Mouse (Mus musculus): ENCODE measurements around the gene Gm11492.

The Gm11492 gene

DNA sequence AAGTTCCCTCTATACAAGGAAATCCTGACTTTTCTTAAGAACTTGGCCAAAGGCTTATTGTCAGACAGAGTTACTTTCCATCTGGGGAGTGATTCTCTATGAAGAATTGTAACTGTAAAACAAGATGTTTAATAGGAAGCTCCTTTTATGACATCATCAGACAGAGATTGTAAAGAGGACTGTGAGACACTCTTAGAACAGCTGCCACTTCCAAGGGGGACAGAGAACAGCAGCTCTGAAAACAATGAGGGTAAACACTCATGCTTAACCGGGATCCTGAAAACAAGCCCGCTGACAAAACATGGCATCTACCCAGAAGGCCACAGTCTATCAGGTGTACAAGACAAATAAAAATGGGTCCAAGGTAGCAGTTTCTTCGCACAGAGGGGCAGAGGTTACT is at the start of gene Gm11492:
Gm11492 (plus strand) TSS at position 153 of the 400 bp plus-strand sequence.
- no peak for DNase-seq

GRCm38 (mm10) chr11:87519260-87519659 is 47.2 kb upstream of the Gm11492 start:
- peak; percentile 10 for DNase-seq

DNA sequence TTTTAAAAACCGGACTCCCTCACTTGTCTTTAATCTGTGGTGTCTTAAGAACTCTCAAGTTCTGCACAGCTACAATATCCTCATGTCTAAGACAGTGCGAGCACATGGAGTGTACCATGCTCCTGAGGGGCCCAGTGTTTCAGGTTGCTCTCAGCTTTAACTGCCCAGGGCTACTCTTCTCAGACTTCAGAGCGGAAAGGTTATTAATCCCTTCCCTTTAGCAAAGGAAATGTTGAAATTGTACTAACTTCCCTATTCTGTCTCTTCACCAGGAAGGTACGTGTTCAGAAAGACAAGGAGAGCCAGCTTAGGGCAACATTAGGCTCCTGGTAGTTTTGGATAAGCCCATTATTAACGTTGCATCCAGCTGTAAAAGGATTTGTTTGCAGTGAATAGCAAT is 43.0 kb upstream of the Gm11492 start:
- no peak for DNase-seq

DNA sequence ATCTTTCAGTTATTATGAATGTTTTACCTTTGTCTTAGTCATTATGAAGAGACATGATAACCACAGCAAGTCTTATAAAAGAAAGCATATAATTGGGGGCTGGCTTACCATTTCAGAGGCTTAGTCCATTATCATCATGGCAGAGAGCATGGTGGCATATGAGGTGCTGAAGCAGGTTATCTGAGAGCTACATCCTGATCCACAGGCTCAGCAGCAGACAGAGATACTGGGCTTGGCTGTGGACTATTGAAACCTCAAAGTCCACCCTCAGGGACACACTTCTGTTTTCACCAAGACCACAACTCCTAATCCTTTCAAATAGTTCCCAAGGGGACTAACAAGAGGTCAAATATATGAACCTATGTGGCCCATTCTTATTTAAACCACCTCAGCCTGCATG is 42.5 kb upstream of the Gm11492 start:
- no peak for DNase-seq

- DNase-seq: no peak
Observed at GRCm38 (mm10) chr11:87524780-87525179, 41.7 kb upstream of the Gm11492 start.

DNA sequence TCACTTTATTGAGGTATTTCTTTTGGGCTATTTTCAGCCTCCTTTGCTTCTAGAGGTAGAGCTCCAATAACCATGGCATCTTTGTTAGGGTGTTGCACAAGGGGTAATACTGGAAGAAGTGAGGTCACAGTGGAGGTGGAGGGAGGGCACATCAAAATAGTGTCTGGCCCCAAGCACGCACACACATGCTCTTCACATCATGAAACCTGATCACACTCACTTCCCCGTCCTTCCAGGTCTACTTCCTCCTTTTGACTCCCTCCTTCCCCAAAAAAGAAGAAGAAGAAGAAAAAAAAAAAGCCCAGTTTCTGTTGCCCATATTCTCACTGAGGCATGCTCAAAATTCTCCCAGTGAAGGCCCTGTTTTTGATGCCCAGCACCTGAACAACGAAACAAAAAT is 39.1 kb upstream of the Gm11492 start:
- no peak for DNase-seq

- no peak for DNase-seq
Observed at GRCm38 (mm10) chr11:87527990-87528389, 38.5 kb upstream of the Gm11492 start.

- no peak for DNase-seq
Observed at GRCm38 (mm10) chr11:87531695-87532094, 34.8 kb upstream of the Gm11492 start.

- no peak for DNase-seq
Observed at GRCm38 (mm10) chr11:87542285-87542684, 24.2 kb upstream of the Gm11492 start.

DNA sequence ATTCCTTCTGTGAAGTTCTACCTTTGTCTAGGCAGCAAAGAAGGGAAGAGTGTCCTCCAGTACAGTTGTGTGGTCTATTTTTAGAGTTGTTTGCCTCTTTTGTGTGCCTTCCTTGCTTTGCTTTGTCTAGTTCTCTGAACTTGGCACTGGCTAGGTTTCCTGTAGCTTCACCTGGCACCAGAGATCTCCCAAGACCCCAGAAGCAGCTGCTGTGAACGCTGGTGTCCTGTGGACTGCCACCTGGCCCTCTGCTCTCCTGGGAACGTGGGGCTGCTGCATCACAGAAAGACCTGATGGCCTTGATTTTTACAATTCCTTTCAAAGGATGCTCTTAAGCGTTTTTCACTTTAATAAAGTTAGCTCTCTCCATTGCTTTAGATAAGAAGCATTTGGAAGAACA is 23.5 kb upstream of the Gm11492 start:
- DNase-seq: no peak

DNA sequence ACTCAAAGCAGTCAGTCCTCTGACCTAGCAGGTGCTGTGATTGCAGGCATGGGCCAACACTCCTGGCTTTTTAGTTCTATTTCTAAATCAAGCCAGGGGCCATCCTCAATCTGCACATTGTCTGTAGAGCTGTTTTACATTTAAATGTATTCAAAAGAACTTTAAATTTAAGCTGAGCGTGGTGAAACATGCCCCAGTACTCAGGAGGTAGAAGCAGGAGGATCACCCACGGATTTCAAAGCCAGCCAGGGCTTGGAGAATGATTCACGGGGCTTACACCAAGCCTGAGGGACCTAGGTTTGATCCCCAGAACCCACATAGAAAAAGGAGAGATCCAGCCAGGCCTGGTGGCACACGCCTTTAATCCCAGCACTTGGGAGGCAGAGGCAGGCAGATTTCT is 13.1 kb upstream of the Gm11492 start:
- DNase-seq: no peak

- no peak for DNase-seq
Observed at GRCm38 (mm10) chr11:87554386-87554785, 12.1 kb upstream of the Gm11492 start.

GRCm38 (mm10) chr11:87555106-87555703 is 11.2 kb upstream of the Gm11492 start:
- no peak for DNase-seq

DNA sequence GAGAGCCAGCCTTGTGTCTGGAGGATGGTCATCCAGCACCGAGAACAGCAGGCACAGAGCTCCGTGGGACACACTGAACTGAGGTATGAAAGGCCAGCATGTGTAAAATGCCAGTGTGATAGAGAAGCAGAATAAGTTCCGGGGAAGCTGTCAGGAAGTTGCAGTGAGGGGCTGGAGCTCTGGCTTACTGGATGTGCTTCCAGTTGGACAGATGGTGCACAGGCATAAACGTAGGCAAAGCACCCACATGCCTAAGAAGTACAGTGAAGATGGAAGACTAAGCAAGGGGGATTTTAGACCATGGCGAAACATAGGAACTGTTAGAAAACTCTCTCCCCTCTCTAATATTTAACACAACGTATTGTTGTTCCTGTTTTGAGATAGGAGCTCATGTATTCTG is 5.2 kb upstream of the Gm11492 start:
- DNase-seq: no peak

GRCm38 (mm10) chr11:87568255-87568953 is 2.0 kb downstream of the Gm11492 start, which contains the start of gene Sept4:
Gene Sept4 (plus strand): TSS chr11:87568903.
- DNase-seq: no peak

DNA sequence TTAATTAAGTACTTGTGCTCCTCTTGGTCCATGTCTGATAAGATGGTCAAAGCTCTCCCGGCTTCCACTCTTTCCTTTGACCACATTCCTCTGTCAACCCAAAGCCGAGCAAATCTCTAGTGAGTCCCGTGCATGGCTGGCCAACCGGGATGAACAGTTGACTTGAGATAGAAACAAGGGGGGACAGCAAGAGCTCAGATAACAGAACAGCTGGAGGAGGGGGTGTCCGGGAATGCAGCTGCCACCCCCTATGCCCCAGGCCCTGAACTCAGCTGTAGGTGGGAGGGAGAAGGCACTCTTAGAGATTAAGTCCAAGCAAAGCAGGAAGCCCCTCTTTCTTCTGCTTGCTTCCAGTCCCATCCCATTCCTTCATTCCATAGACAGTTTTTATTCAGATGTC is 4.3 kb downstream of the Gm11492 start:
- DNase-seq: no peak

GRCm38 (mm10) chr11:87571361-87571950 is 5.0 kb downstream of the Gm11492 start:
- DNase-seq: no peak

DNA sequence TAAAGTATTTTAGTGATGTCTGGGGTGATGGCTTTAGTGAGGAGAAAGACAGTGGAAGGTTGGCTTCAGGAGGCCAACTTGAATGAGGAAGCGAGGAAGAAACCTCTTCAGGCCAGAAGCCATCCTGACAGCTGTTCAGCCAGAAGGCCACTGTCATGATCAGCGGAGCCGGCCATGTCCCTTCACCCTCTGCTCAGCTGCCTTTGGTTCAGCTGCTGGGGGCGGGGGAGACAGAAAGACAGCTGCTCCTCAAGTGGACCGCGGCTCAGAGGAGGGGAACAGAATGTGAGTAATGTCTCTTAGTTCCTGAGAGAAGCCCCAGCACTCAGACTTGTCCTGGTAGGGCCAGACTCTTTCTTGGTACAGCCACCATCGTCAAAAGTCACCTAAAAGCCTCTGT is 7.3 kb downstream of the Gm11492 start:
- no peak for DNase-seq

GRCm38 (mm10) chr11:87574520-87575180 is 8.2 kb downstream of the Gm11492 start:
- no peak for DNase-seq

DNA sequence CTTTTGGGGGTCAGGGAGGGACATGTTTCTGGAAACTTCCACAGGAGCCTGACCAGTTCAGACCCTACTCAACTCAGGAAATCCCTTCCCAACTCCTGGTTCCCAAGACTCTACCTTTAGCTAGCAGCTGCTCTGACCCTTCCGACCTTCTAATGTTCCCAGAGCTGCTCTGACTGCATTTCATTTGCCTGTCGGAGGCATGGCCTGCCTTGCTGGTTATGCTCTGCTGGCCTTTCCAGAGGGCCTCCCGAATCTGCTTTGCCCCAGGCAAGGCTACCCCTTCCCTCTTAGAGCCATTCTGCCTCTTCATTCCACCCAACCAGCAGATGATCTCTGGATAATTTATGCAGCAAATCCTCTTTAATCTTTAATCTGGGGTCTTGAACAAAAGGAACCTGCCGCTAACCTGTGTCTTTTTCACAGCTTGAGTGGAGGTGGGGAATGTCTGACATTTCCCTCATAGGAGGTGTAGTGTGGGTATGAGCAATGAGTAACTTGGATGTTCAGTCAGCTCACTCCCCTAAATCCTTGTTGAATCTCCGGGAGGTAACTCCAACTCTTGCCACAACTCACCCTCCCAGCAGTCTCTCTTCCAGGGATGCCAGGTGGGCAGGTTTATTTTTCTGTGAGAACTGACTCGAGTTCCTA is 11.3 kb downstream of the Gm11492 start:
- peak; percentile 43 for DNase-seq

DNA sequence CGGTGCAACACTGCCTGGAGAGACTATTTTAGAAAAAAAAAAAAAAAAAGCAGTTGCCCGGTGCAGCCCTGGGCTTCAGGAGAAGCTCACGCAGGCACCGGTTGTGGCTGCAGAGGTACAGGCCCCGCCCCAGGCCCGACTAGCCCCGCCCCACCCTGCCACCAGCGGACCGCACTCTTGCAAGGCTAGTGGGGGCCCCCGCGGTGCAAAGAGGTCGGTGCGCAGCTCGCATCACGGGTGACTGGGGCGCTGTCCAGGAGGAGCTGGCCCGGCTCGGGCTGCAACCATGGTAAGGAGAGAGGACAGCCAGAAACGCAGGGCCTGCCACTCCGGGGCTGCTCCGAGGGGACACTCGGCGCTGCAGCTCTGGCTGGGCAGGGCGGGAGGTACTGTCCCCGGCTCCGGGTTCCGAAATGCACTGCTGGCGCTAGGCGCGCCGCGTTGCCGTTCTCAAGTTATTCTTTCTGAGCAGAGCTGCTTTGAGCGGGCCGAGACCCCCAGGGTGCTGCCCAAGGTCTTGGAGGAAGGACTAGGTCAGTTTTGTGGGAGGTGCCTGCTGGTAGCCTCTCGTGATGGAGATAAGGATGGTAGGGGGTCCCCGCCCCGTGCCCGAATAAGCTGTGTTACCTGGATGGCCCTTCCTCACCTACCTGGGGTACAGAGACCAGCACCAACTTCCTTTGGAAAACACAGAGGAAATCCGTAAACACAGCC is 12.0 kb downstream of the Gm11492 start:
- DNase-seq: peak; percentile 78

GRCm38 (mm10) chr11:87578963-87579601 is 12.6 kb downstream of the Gm11492 start:
- DNase-seq: peak; percentile 42

Measured in kidney, adult 18-20 months (tissue).